Mouse (Mus musculus) forebrain, embryonic 14.5 days (tissue): ENCODE results near the gene Sgcd. TPM values are rescaled to one million over a fixed set of nuclear protein-coding genes. Genes with fewer than 3 reads are reported as not detected.

Experiments
- ATAC-seq: fragments of 200-750 bp; cut with Nextera tagmentation; 2 replicates; pipeline ENCODE4 v1.8.0; 2017; ENCODE audit warnings: mild to moderate bottlenecking, moderate library complexity
- DNase-seq: peaks from one replicate; pipeline ENCODE4 v3.0.0-alpha.2; 2015; ENCODE audit warnings: low spot score
- H3K27ac ChIP-seq: fragments of 300-500 bp; sonication (generic); 2 replicates; pipeline ENCODE4 v1.5.1; 2014; ENCODE audit warnings: low read depth, mild to moderate bottlenecking, control low read depth, low read length, moderate library complexity
- H3K27me3 ChIP-seq: fragments of 300-500 bp; sonication (generic); replicated peaks from 2 replicates; pipeline ENCODE4 v1.6.1; 2014; ENCODE audit warnings: low read length, control low read depth, mixed read lengths; ENCODE audit not compliant: control insufficient read depth, insufficient read depth
- H3K36me3 ChIP-seq: fragments of 300-500 bp; sonication (generic); 2 replicates; pipeline ENCODE4 v1.6.1; 2014; ENCODE audit warnings: low read length, control low read depth; ENCODE audit not compliant: control insufficient read depth, insufficient read depth
- H3K4me1 ChIP-seq: fragments of 300-500 bp; sonication (generic); 2 replicates; pipeline ENCODE4 v1.6.1; 2014; ENCODE audit warnings: antibody characterized with exemption, low read length, control low read depth; ENCODE audit not compliant: control insufficient read depth, insufficient read depth
- H3K4me2 ChIP-seq: fragments of 300-500 bp; sonication (generic); 2 replicates; pipeline ENCODE4 v1.6.1; 2014; ENCODE audit warnings: mild to moderate bottlenecking, control low read depth, low read length
- H3K4me3 ChIP-seq: fragments of 300-500 bp; sonication (generic); 2 replicates; pipeline ENCODE4 v1.5.1; 2014; ENCODE audit warnings: low read depth, low read length, control low read depth
- H3K9ac ChIP-seq: fragments of 300-500 bp; sonication (generic); 2 replicates; pipeline ENCODE4 v1.6.1; 2014; ENCODE audit warnings: mild to moderate bottlenecking, low read length, control low read depth, moderate library complexity
- H3K9me3 ChIP-seq: fragments of 300-500 bp; sonication (generic); replicated peaks from 2 replicates; pipeline ENCODE4 v1.6.1; 2016; ENCODE audit warnings: low read length, control low read depth, mixed read lengths; ENCODE audit not compliant: control insufficient read depth
- WGBS: fragments of 180-500 bp; shearing (Covaris S2); extraction: QIAGEN DNeasy Blood & Tissue Kit; methylation state at CpG from one replicate; pipeline ENCODE4 v1.1.7; 2014; 5-methylcytosine and 5-hydroxymethylcytosine counted together
- polyA plus RNA-seq: library from polyadenylated mRNA; unstranded; fragments of >200 nt; fragmentation: Nextera tagmentation; extraction: Ambion mirVana; gene quantifications from 2 replicates; pipeline ENCODE4 v1.2.1, GENCODE M21; 2014

Sgcd gene
- polyA plus RNA-seq, 1 experiment from 2014 or later: 0.91 TPM

GRCm38 (mm10) chr11:47379630-47379958 lies 609.2 kb downstream of the Sgcd start:
- no peak overlapping the region for H3K4me3 ChIP-seq

GRCm38 (mm10) chr11:47378843-47379629 lies 609.7 kb downstream of the Sgcd start:
- peak overlapping the region; percentile 24 for H3K4me3 ChIP-seq
- no peaks in the 10 kb centered on the region for H3K36me3 ChIP-seq
- peaks cover 7% of the 10 kb centered on the region for H3K4me1 ChIP-seq
- 0 out of 2 replicates have a peak, but pooled peaks cover 3% of the 10 kb centered on the region for H3K27me3 ChIP-seq
- DNase-seq: peak; percentile 64
- H3K4me2 ChIP-seq: peak overlapping the region; percentile 59
- peak overlapping the region; percentile 60 for H3K9ac ChIP-seq
- 11% methylated on average over 25 of the region's 25 CpGs for WGBS
- H3K9me3 ChIP-seq: no peaks in the 10 kb centered on the region
- peak; percentile 85 for ATAC-seq
- 0 out of 2 replicates have a peak overlapping the region, but pooled peaks have one; percentile 1 for H3K27ac ChIP-seq

More at GRCm38 (mm10) chr11:47379630-47379958, 609.2 kb downstream of the Sgcd start:
- H3K9me3 ChIP-seq: no peaks in the 10 kb centered on the region
- H3K4me1 ChIP-seq: peaks cover 7% of the 10 kb centered on the region
- no peak overlapping the region for H3K9ac ChIP-seq
- H3K4me2 ChIP-seq: peak overlapping the region; percentile 59; the same call in 1 of the 2 replicates
- H3K36me3 ChIP-seq: no peaks in the 10 kb centered on the region
- 46% methylated on average over 4 of the region's 4 CpGs for WGBS
- H3K27me3 ChIP-seq: 0 out of 2 replicates have a peak, but pooled peaks cover 3% of the 10 kb centered on the region
- DNase-seq (no peak), ATAC-seq (no peak)
- H3K27ac ChIP-seq: no peak overlapping the region

GRCm38 (mm10) chr11:47377421-47377820 lies 611.3 kb downstream of the Sgcd start:
- 82% methylated on average over 6 of the region's 6 CpGs for WGBS
- peaks cover 7% of the 10 kb centered on the region for H3K4me1 ChIP-seq
- H3K36me3 ChIP-seq: no peaks in the 10 kb centered on the region
- no peak overlapping the region for H3K9ac ChIP-seq
- H3K4me2 ChIP-seq: no peak overlapping the region
- no peak overlapping the region for H3K27ac ChIP-seq
- 0 out of 2 replicates have a peak, but pooled peaks cover 3% of the 10 kb centered on the region for H3K27me3 ChIP-seq
- ATAC-seq (no peak), DNase-seq (no peak)
- no peaks in the 10 kb centered on the region for H3K9me3 ChIP-seq
- no peak overlapping the region for H3K4me3 ChIP-seq

GRCm38 (mm10) chr11:47376915-47377314 lies 611.9 kb downstream of the Sgcd start:
- Histone ChIP-seq H3K27ac (no peak overlapping the region), H3K36me3 (no peaks in the 10 kb centered on the region), H3K4me2 (no peak overlapping the region), H3K27me3 (0 out of 2 replicates have a peak, but pooled peaks cover 3% of the 10 kb centered on the region), H3K4me3 (no peak overlapping the region), H3K9me3 (no peaks in the 10 kb centered on the region), H3K9ac (no peak overlapping the region), H3K4me1 (peaks cover 7% of the 10 kb centered on the region)
- DNase-seq (no peak), ATAC-seq (no peak)
- 82% methylated on average over 1 of the region's 1 CpGs for WGBS

GRCm38 (mm10) chr11:47371616-47372015 lies 617.2 kb downstream of the Sgcd start:
- Histone ChIP-seq H3K9ac (no peak overlapping the region), H3K9me3 (no peaks in the 10 kb centered on the region), H3K4me3 (no peak overlapping the region), H3K27ac (no peak overlapping the region), H3K4me2 (no peak overlapping the region), H3K36me3 (no peaks in the 10 kb centered on the region), H3K27me3 (no peaks in the 10 kb centered on the region), H3K4me1 (no peaks in the 10 kb centered on the region)
- 42% methylated on average over 2 of the region's 2 CpGs for WGBS
- no peak for ATAC-seq
- no peak for DNase-seq

- Histone ChIP-seq H3K4me1 (no peaks in the 10 kb centered on the region), H3K36me3 (no peaks in the 10 kb centered on the region), H3K4me3 (no peak overlapping the region), H3K4me2 (no peak overlapping the region), H3K27ac (no peak overlapping the region), H3K9me3 (no peaks in the 10 kb centered on the region), H3K9ac (no peak overlapping the region), H3K27me3 (0 out of 2 replicates have a peak, but pooled peaks cover 3% of the 10 kb centered on the region)
- DNase-seq (no peak), ATAC-seq (no peak)
- WGBS: 78% methylated on average over 2 of the region's 2 CpGs
Measured at GRCm38 (mm10) chr11:47351585-47351984, 637.2 kb downstream of the Sgcd start.

GRCm38 (mm10) chr11:47343486-47343885 lies 645.3 kb downstream of the Sgcd start:
- DNase-seq (peak; percentile 90), ATAC-seq (peak; percentile 93)
- WGBS: 9% methylated on average over 2 of the region's 2 CpGs
- peaks cover 8% of the 10 kb centered on the region; the same call in 1 of the 2 replicates for H3K27me3 ChIP-seq
- no peaks in the 10 kb centered on the region for H3K9me3 ChIP-seq
- H3K36me3 ChIP-seq: no peaks in the 10 kb centered on the region
- no peaks in the 10 kb centered on the region for H3K4me1 ChIP-seq
- no peak overlapping the region for H3K4me3 ChIP-seq
- H3K9ac ChIP-seq: no peak overlapping the region
- no peak overlapping the region for H3K27ac ChIP-seq
- no peak overlapping the region for H3K4me2 ChIP-seq

GRCm38 (mm10) chr11:47333702-47334101 lies 655.1 kb downstream of the Sgcd start:
- H3K9me3 ChIP-seq: no peaks in the 10 kb centered on the region
- 84% methylated on average over 2 of the region's 2 CpGs for WGBS
- no peak overlapping the region for H3K9ac ChIP-seq

GRCm38 (mm10) chr11:47305579-47305978 lies 683.2 kb downstream of the Sgcd start:
- ATAC-seq (no peak), DNase-seq (no peak)
- Histone ChIP-seq H3K36me3 (no peaks in the 10 kb centered on the region), H3K9me3 (no peaks in the 10 kb centered on the region), H3K4me1 (no peaks in the 10 kb centered on the region), H3K9ac (no peak overlapping the region), H3K27me3 (no peaks in the 10 kb centered on the region), H3K4me2 (no peak overlapping the region), H3K4me3 (no peak overlapping the region), H3K27ac (no peak overlapping the region)

More at GRCm38 (mm10) chr11:47333702-47334101, 655.1 kb downstream of the Sgcd start:
- Histone ChIP-seq H3K4me2 (no peak overlapping the region), H3K36me3 (no peaks in the 10 kb centered on the region), H3K4me1 (no peaks in the 10 kb centered on the region), H3K27ac (no peak overlapping the region), H3K27me3 (no peaks in the 10 kb centered on the region), H3K4me3 (no peak overlapping the region)
- DNase-seq (no peak), ATAC-seq (no peak)
